Mouse (Mus musculus) hindlimb bud, embryonic 11.5 days (tissue): ENCODE data around the gene Tmtc2.
A peak's percentile ranks its signal among the peaks of the same experiment; 100 is the strongest.

Experiments used
- DNase-seq: peaks from one replicate; pipeline ENCODE4 v3.0.0-alpha.2; 2012; ENCODE audit warnings: low read depth, low spot score; ENCODE audit errors: extremely low spot score

Tmtc2 gene

GRCm38 (mm10) chr10:105319299-105320057 is 254.8 kb downstream of the Tmtc2 start:
- no peak for DNase-seq

GRCm38 (mm10) chr10:105318869-105319268 is 255.4 kb downstream of the Tmtc2 start:
- DNase-seq: no peak

GRCm38 (mm10) chr10:105312986-105313385 is 261.3 kb downstream of the Tmtc2 start:
- no peak for DNase-seq

- DNase-seq: no peak
Observed at GRCm38 (mm10) chr10:105297560-105297959, 276.7 kb downstream of the Tmtc2 start.

GRCm38 (mm10) chr10:105292961-105293360 is 281.3 kb downstream of the Tmtc2 start:
- no peak for DNase-seq

GRCm38 (mm10) chr10:105288472-105288871 is 285.8 kb downstream of the Tmtc2 start:
- DNase-seq: no peak

- DNase-seq: no peak
Observed at GRCm38 (mm10) chr10:105287575-105287974, 286.7 kb downstream of the Tmtc2 start.

- DNase-seq: no peak
Observed at GRCm38 (mm10) chr10:105287064-105287463, 287.2 kb downstream of the Tmtc2 start.

- DNase-seq: no peak
Observed at GRCm38 (mm10) chr10:105286221-105286620, 288.0 kb downstream of the Tmtc2 start.

- no peak for DNase-seq
Observed at GRCm38 (mm10) chr10:105284171-105284570, 290.1 kb downstream of the Tmtc2 start.

- DNase-seq: no peak
Observed at GRCm38 (mm10) chr10:105280933-105281332, 293.3 kb downstream of the Tmtc2 start.

- no peak for DNase-seq
Observed at GRCm38 (mm10) chr10:105260053-105260452, 314.2 kb downstream of the Tmtc2 start.

GRCm38 (mm10) chr10:105238291-105238690 is 336.0 kb downstream of the Tmtc2 start:
- peak; percentile 52 for DNase-seq

- DNase-seq: no peak
Observed at GRCm38 (mm10) chr10:105232864-105233263, 341.4 kb downstream of the Tmtc2 start.

- no peak for DNase-seq
Observed at GRCm38 (mm10) chr10:105230416-105230815, 343.8 kb downstream of the Tmtc2 start.

- DNase-seq: no peak
Observed at GRCm38 (mm10) chr10:105228623-105229022, 345.6 kb downstream of the Tmtc2 start.

GRCm38 (mm10) chr10:105227631-105228030 is 346.6 kb downstream of the Tmtc2 start:
- DNase-seq: no peak

- DNase-seq: no peak
Observed at GRCm38 (mm10) chr10:105225714-105226113, 348.5 kb downstream of the Tmtc2 start.

GRCm38 (mm10) chr10:105222904-105223303 is 351.3 kb downstream of the Tmtc2 start:
- no peak for DNase-seq

- no peak for DNase-seq
Observed at GRCm38 (mm10) chr10:105201491-105201890, 372.8 kb downstream of the Tmtc2 start.

GRCm38 (mm10) chr10:105200678-105201077 is 373.6 kb downstream of the Tmtc2 start:
- DNase-seq: no peak

- no peak for DNase-seq
Observed at GRCm38 (mm10) chr10:105200092-105200491, 374.2 kb downstream of the Tmtc2 start.

GRCm38 (mm10) chr10:105199515-105199914 is 374.7 kb downstream of the Tmtc2 start:
- DNase-seq: no peak
